Mouse (Mus musculus): ENCODE measurements around the gene Rab44. TPM values are rescaled to one million over a fixed set of nuclear protein-coding genes. Genes with fewer than 3 reads are reported as not detected.

Gene Rab44
- polyA plus RNA-seq, 2 experiments, result 3.7 to 12.8 TPM

DNA sequence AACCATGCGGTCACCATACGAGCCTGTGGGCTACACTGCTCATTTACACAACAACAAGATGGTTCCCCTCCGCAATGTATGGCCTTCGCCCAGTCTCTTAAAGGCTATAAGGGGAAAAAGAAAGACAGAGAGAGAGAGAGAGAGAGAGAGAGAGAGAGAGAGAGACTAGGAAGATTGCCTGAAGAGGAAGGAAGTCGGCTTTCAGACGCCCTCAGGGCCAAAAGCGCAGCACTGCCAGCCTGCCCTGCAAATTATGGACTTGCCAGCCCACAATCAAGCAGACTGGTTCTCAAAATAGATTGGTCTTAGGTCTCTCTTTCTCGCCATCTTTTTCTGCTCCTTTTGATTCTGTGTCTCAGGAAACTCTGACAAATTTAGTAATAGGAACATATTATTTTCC, 37.7 kb upstream of the Rab44 start:
- TF ChIP-seq CTCF (IDR thresholded peaks at IDR 0.05; ENCODE audit: low read depth) (no peak), EP300 (IDR thresholded peaks at IDR 0.05; ENCODE audit: low read depth) (no peak)
- H3K36me3 ChIP-seq (replicated peaks; ENCODE audit: control insufficient read depth, insufficient read depth, low read depth), result no peaks in the 10 kb centered on the region
- no peak overlapping the region for H3K4me2 ChIP-seq (ENCODE audit: low read depth)
- H3K4me1 ChIP-seq (replicated peaks; ENCODE audit: control insufficient read depth in 2 of 2, insufficient read depth in 2 of 2, low read length in 1 of 2), result peaks cover 0 to 10% of the 10 kb centered on the region in 2 experiments; a peak in 2 of 4 replicates
- H3K4me3 ChIP-seq (ENCODE audit: insufficient read depth in 1 of 2, low read depth in 2 of 2, low read length in 2 of 2), result no peak overlapping the region
- WGBS (ENCODE audit: insufficient replicate concordance), result 44% methylated on average over 8 of the region's 8 CpGs
- no peak for DNase-seq (ENCODE audit: low read depth in 3 of 3, low spot score in 3 of 3)
- peaks cover 19% of the 10 kb centered on the region for H3K27me3 ChIP-seq (ENCODE audit: control insufficient read depth, insufficient read depth, low read length)
- no peak overlapping the region for H3K27ac ChIP-seq
- H3K9me3 ChIP-seq (ENCODE audit: control insufficient read depth, low read length), result no peaks in the 10 kb centered on the region
- H3K9ac ChIP-seq (replicated peaks), result no peak overlapping the region
- ATAC-seq (ENCODE audit: insufficient read depth), result no peak

DNA sequence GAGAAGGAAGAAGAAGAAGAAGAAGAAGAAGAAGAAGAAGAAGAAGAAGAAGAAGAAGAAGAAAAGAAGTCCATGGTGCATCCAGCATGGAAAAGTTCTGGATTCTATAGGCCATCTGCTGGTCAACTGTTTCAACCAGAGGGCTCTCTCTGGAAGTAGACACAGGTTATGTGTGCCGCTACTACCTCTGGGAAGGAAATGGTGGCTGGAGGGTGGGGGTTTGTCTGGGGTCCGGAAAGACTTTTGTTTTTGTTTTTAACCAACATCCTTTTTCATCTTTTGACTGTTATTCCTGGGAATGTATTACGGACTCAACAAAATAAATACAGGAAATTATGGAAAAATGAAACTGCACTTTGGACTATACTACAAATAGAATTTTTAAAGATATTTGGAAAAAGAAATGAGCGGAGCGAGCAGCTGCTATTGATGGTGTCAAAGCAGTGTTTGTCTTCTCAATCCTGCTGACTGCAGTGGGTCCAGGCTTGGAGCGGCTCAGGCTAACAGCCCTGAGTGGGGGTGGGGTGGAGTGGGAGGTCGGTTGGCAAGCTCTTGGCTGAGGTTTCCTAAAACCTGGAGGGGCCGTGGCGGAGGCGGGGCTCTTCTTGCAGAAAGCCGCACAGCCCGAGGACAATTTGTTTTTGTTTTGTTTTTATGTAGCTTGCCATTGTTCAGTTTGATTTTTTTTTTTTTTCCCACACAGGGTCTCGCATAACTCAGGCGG, 36.0 kb upstream of the Rab44 start:
- H3K9me3 ChIP-seq (ENCODE audit: control insufficient read depth, low read length), result no peaks in the 10 kb centered on the region
- no peak overlapping the region for H3K27ac ChIP-seq
- H3K27me3 ChIP-seq (ENCODE audit: control insufficient read depth, insufficient read depth, low read length), result peaks cover 19% of the 10 kb centered on the region
- H3K4me1 ChIP-seq (replicated peaks; ENCODE audit: control insufficient read depth in 2 of 2, insufficient read depth in 2 of 2, low read length in 1 of 2), result peaks cover 0 to 15% of the 10 kb centered on the region in 2 experiments; a peak in 2 of 4 replicates
- no peak for TF ChIP-seq EP300 (IDR thresholded peaks at IDR 0.05; ENCODE audit: low read depth)
- DNase-seq (ENCODE audit: low read depth in 3 of 3, low spot score in 3 of 3), result no peak
- H3K9ac ChIP-seq (replicated peaks), result no peak overlapping the region
- no peaks in the 10 kb centered on the region for H3K36me3 ChIP-seq (replicated peaks; ENCODE audit: control insufficient read depth, insufficient read depth, low read depth)
- 13% methylated on average over 14 of the region's 14 CpGs for WGBS (ENCODE audit: insufficient replicate concordance)
- peak overlapping the region; percentile 62 for H3K4me2 ChIP-seq (ENCODE audit: low read depth)
- H3K4me3 ChIP-seq (ENCODE audit: insufficient read depth in 1 of 2, low read depth in 2 of 2, low read length in 2 of 2), result peak overlapping the region; percentile 27 to 50; a peak in 3 of 4 replicates
- ATAC-seq (ENCODE audit: insufficient read depth), result no peak

DNA sequence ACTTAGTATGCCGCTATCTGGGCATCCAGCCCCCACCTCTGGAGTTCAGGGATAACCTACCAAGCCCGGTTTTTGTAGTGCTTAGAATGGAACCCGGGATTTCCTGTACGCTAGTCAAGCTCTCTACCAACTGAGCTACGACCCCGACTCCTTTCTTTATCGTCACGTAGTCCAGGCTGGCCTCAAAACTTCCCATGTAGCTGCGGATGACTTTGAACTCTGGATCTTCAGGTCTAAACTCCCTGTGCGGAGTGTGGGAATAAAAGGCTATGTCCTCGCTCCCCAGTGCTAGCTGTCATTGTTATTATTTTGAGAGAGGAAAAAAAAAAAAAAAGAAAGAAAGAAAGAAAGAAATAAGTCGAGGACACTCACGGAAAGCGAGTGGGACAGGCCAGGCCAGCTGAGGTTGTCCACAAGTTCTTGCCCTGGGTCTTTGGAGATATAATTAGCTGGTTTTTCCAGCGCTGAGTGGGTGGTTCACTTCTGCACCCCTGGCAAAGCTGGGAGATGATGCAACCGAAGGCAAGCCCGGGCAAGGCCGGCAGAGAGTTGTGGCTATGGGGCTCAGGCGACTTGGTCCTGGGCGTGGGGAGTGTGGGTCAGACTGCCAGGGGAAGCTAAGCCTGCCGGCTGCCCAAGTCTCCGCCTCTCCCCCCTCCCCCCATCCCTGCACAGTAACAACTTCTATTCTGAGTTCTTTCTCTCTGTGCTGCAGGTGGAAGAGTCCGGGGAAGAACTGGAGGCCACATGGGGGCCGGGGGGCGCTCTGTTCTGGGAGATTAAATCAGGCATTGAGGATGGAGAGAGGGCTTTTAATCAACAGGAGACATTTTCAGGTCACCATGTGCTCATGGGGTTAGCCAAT, 35.2 kb upstream of the Rab44 start:
- Histone ChIP-seq H3K4me3 (ENCODE audit: insufficient read depth in 1 of 2, low read depth in 2 of 2, low read length in 2 of 2) (peak overlapping the region; percentile 27 to 50), H3K9me3 (ENCODE audit: control insufficient read depth, low read length) (no peaks in the 10 kb centered on the region), H3K4me2 (ENCODE audit: low read depth) (peak overlapping the region; percentile 62), H3K27me3 (ENCODE audit: control insufficient read depth, insufficient read depth, low read length) (peaks cover 19% of the 10 kb centered on the region), H3K4me1 (replicated peaks; ENCODE audit: control insufficient read depth in 2 of 2, insufficient read depth in 2 of 2, low read length in 1 of 2) (peaks cover 0 to 14% of the 10 kb centered on the region in 2 experiments; a peak in 2 of 4 replicates), H3K27ac (no peak overlapping the region), H3K9ac (replicated peaks) (no peak overlapping the region), H3K36me3 (replicated peaks; ENCODE audit: control insufficient read depth, insufficient read depth, low read depth) (no peaks in the 10 kb centered on the region)
- DNase-seq (ENCODE audit: low read depth in 3 of 3, low spot score in 3 of 3) (no peak), ATAC-seq (ENCODE audit: insufficient read depth) (no peak)
- WGBS (ENCODE audit: insufficient replicate concordance), result 5% methylated on average over 25 of the region's 25 CpGs
- TF ChIP-seq CTCF (IDR thresholded peaks at IDR 0.05; ENCODE audit: low read depth), result no peak
- TF ChIP-seq EP300 (IDR thresholded peaks at IDR 0.05; ENCODE audit: low read depth), result no peak

DNA sequence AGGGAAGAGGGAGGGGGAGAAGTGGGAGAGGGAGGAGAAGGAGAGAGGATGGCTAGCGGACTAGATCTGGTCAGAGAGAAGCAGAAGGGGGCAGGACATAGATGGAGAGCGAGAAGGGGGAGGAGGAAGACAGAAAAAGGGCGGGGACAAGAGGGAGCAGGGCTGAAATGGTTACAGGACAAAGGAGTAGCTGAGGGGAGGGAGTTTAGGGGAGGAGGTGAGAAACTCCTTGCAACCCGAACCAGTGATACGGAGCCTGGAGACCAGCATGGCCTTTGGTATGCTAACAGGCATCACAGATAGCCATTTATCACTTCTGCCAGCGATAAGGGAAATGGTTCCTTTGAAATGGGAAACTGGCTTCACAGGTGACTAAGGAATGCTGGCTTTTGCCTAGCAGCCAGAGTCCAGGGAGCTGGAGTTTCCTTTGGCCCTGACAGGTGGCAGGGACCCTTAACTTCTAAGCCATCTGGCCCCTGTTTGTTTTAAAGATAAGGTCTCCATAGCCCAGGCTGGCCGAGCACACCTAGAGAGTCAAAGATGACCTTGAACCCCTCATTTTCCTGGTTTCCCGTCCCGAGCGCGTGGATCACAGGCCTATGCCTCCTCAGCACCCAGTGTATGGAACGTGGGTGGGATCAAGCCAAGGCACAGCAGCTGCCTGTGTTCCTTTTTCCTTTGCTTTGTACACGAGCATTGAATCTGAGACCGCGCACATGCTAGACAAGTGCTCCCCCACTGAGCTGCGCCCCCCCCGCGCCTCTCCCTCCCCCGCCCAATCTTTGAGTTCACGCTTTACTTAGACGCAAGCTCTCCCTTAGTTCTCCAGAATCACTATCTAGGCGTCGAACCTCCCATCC, 33.0 kb upstream of the Rab44 start:
- Histone ChIP-seq H3K4me2 (ENCODE audit: low read depth) (peak overlapping the region; percentile 39), H3K9ac (replicated peaks) (no peak overlapping the region), H3K36me3 (replicated peaks; ENCODE audit: control insufficient read depth, insufficient read depth, low read depth) (no peaks in the 10 kb centered on the region), H3K27me3 (ENCODE audit: control insufficient read depth, insufficient read depth, low read length) (peaks cover 19% of the 10 kb centered on the region), H3K27ac (no peak overlapping the region), H3K9me3 (ENCODE audit: control insufficient read depth, low read length) (no peaks in the 10 kb centered on the region), H3K4me3 (ENCODE audit: insufficient read depth in 1 of 2, low read depth in 2 of 2, low read length in 2 of 2) (no peak overlapping the region), H3K4me1 (replicated peaks; ENCODE audit: control insufficient read depth in 2 of 2, insufficient read depth in 2 of 2, low read length in 1 of 2) (peaks cover 0 to 14% of the 10 kb centered on the region in 2 experiments; a peak in 2 of 4 replicates)
- TF ChIP-seq EP300 (IDR thresholded peaks at IDR 0.05; ENCODE audit: low read depth) (no peak), CTCF (IDR thresholded peaks at IDR 0.05; ENCODE audit: low read depth) (no peak)
- DNase-seq (ENCODE audit: low read depth in 3 of 3, low spot score in 3 of 3) (no peak), ATAC-seq (ENCODE audit: insufficient read depth) (no peak)
- WGBS (ENCODE audit: insufficient replicate concordance), result 6% methylated on average over 23 of the region's 23 CpGs
